Mouse (Mus musculus): ENCODE data around the gene Cyp39a1.

Cyp39a1 gene

GRCm38 (mm10) chr17:43667290-43667843, at the start of gene Cyp39a1:
Gene Cyp39a1 (plus strand): TSS chr17:43667425.
- DNase-seq (ENCODE audit: extremely low spot score) = peak; percentile 28

GRCm38 (mm10) chr17:43619156-43619555, 48.1 kb upstream of the Cyp39a1 start:
- DNase-seq (ENCODE audit: extremely low spot score) = no peak

GRCm38 (mm10) chr17:43622076-43622475, 45.1 kb upstream of the Cyp39a1 start:
- no peak for DNase-seq (ENCODE audit: extremely low spot score)

- DNase-seq (ENCODE audit: extremely low spot score) = no peak
Observed at GRCm38 (mm10) chr17:43628246-43628645, 39.0 kb upstream of the Cyp39a1 start.

GRCm38 (mm10) chr17:43629026-43629495, 38.2 kb upstream of the Cyp39a1 start:
- no peak for DNase-seq (ENCODE audit: extremely low spot score)

GRCm38 (mm10) chr17:43629496-43630426, 37.5 kb upstream of the Cyp39a1 start, which contains the start of gene Tdrd6:
Gene Tdrd6 (minus strand): TSS chr17:43630299.
- DNase-seq (ENCODE audit: extremely low spot score) = peak; percentile 41

- DNase-seq (ENCODE audit: extremely low spot score) = no peak
Observed at GRCm38 (mm10) chr17:43630427-43630760, 36.8 kb upstream of the Cyp39a1 start.

- DNase-seq (ENCODE audit: extremely low spot score) = no peak
Observed at GRCm38 (mm10) chr17:43637146-43637545, 30.1 kb upstream of the Cyp39a1 start.

- no peak for DNase-seq (ENCODE audit: extremely low spot score)
Observed at GRCm38 (mm10) chr17:43640825-43641224, 26.4 kb upstream of the Cyp39a1 start.

- DNase-seq (ENCODE audit: extremely low spot score) = no peak
Observed at GRCm38 (mm10) chr17:43643191-43643590, 24.0 kb upstream of the Cyp39a1 start.

- DNase-seq (ENCODE audit: extremely low spot score) = no peak
Observed at GRCm38 (mm10) chr17:43644375-43644774, 22.9 kb upstream of the Cyp39a1 start.

GRCm38 (mm10) chr17:43645136-43645535, 22.1 kb upstream of the Cyp39a1 start:
- DNase-seq (ENCODE audit: extremely low spot score) = no peak

GRCm38 (mm10) chr17:43646925-43647324, 20.3 kb upstream of the Cyp39a1 start:
- no peak for DNase-seq (ENCODE audit: extremely low spot score)

- DNase-seq (ENCODE audit: extremely low spot score) = no peak
Observed at GRCm38 (mm10) chr17:43649641-43650436, 17.4 kb upstream of the Cyp39a1 start.

- DNase-seq (ENCODE audit: extremely low spot score) = no peak
Observed at GRCm38 (mm10) chr17:43651314-43652046, 15.7 kb upstream of the Cyp39a1 start.

GRCm38 (mm10) chr17:43666576-43667289, 492 bp upstream of the Cyp39a1 start, which contains the start of gene Slc25a27:
Gene Slc25a27 (minus strand): TSS chr17:43667214.
- DNase-seq (ENCODE audit: extremely low spot score) = peak; percentile 91

- DNase-seq (ENCODE audit: extremely low spot score) = no peak
Observed at GRCm38 (mm10) chr17:43669145-43669695, 2.0 kb downstream of the Cyp39a1 start.

GRCm38 (mm10) chr17:43671907-43672306, 4.7 kb downstream of the Cyp39a1 start:
- no peak for DNase-seq (ENCODE audit: extremely low spot score)

GRCm38 (mm10) chr17:43675228-43675627, 8.0 kb downstream of the Cyp39a1 start:
- DNase-seq (ENCODE audit: extremely low spot score) = no peak

- DNase-seq (ENCODE audit: extremely low spot score) = no peak
Observed at GRCm38 (mm10) chr17:43676241-43676640, 9.0 kb downstream of the Cyp39a1 start.

All from embryo, embryonic 9.5 days (tissue).